9 mouse cellular contexts compared by ENCODE assay signal in genomic region chr5:21265049-21265448, GRCm38 (mm10).
DNase-seq lines count a peak whose midpoint lies in the region; ATAC-seq lines count a peak whose summit lies in the region.
"Had no signal": no experiment of that assay in that cellular context is flagged by ENCODE, and none has a peak within 500 bp of the region (broad histone marks: within the 10 kb centered on the region; RNA-seq: fewer than 3 reads in every experiment).

No protein-coding gene starts in this region.

- peaks cover 16% of the 10 kb centered on the region for H3K4me1 ChIP-seq in forebrain, embryonic 16.5 days (replicated peaks; ENCODE audit: control insufficient read depth, insufficient read depth, low read length)
- H3K4me1 ChIP-seq in hindbrain, embryonic 15.5 days (replicated peaks), result peaks cover 18% of the 10 kb centered on the region

- 7% methylated on average over 4 of the region's 4 CpGs for WGBS in forebrain, embryonic 16.5 days
- WGBS in hindbrain, embryonic 15.5 days, result 11% methylated on average over 4 of the region's 4 CpGs

- ATAC-seq in forebrain, embryonic 16.5 days, result peak; percentile 69
- peak; percentile 63; the same call in 1 of the 2 replicates for ATAC-seq in hindbrain, embryonic 15.5 days (ENCODE audit: low FRiP score, low read depth)

- peak; percentile 85 for DNase-seq in MN1 (ENCODE audit: low spot score)
- peak; percentile 57 for DNase-seq in c-Kit-positive CD71-positive TER-119-positive erythroid progenitor cells, embryonic 14.5 days (ENCODE audit: low spot score)
- DNase-seq in layer of hippocampus, postnatal 10 days (ENCODE audit: low spot score in 2 of 2), result peak; percentile 92 to 94
- peak; percentile 92 for DNase-seq in lung, postnatal 36 days
- peak; percentile 82 for DNase-seq in right cerebral cortex, adult 18-20 months
- peak; percentile 42 for DNase-seq in urinary bladder, adult 2 months (ENCODE audit: low spot score)

- no peak overlapping the region for H3K9ac ChIP-seq in forebrain, embryonic 16.5 days (replicated peaks; ENCODE audit: low read depth, low read length)
- H3K9ac ChIP-seq in hindbrain, embryonic 15.5 days, result no peak overlapping the region
- H3K9ac ChIP-seq: limb, embryonic 13.5 days had no signal

- H3K9me3 ChIP-seq in forebrain, embryonic 16.5 days (ENCODE audit: control insufficient read depth, low read length), result no peaks in the 10 kb centered on the region
- no peaks in the 10 kb centered on the region for H3K9me3 ChIP-seq in hindbrain, embryonic 15.5 days
- H3K9me3 ChIP-seq: limb, embryonic 13.5 days had no signal

- H3K27ac ChIP-seq in forebrain, embryonic 16.5 days (ENCODE audit: low read length), result no peak overlapping the region
- H3K27ac ChIP-seq in hindbrain, embryonic 15.5 days (replicated peaks), result no peak overlapping the region
- H3K27ac ChIP-seq: limb, embryonic 13.5 days had no signal

- H3K27me3 ChIP-seq in forebrain, embryonic 16.5 days (replicated peaks; ENCODE audit: control insufficient read depth, insufficient read depth, low read length), result no peaks in the 10 kb centered on the region
- no peaks in the 10 kb centered on the region for H3K27me3 ChIP-seq in hindbrain, embryonic 15.5 days
- H3K27me3 ChIP-seq: limb, embryonic 13.5 days had no signal

- H3K4me2 ChIP-seq in forebrain, embryonic 16.5 days (ENCODE audit: low read length), result no peak overlapping the region
- H3K4me2 ChIP-seq in hindbrain, embryonic 15.5 days, result no peak overlapping the region
- H3K4me2 ChIP-seq: limb, embryonic 13.5 days had no signal

- no peak overlapping the region for H3K4me3 ChIP-seq in forebrain, embryonic 16.5 days (replicated peaks; ENCODE audit: low read length)
- no peak overlapping the region for H3K4me3 ChIP-seq in hindbrain, embryonic 15.5 days
- H3K4me3 ChIP-seq: limb, embryonic 13.5 days had no signal

- no peaks in the 10 kb centered on the region for H3K36me3 ChIP-seq in forebrain, embryonic 16.5 days (ENCODE audit: control insufficient read depth, insufficient read depth)
- no peaks in the 10 kb centered on the region for H3K36me3 ChIP-seq in hindbrain, embryonic 15.5 days
- H3K36me3 ChIP-seq: limb, embryonic 13.5 days had no signal

Comparison
In these comparisons a context has a peak if more than half of its experiments do, and no peak if none do; other contexts are left out.
1. DNase-seq: peak in every context shown above with its lines; median percentile 93 in layer of hippocampus, postnatal 10 days; 92 in lung, postnatal 36 days; 85 in MN1; 82 in right cerebral cortex, adult 18-20 months; 57 in c-Kit-positive CD71-positive TER-119-positive erythroid progenitor cells, embryonic 14.5 days; 42 in urinary bladder, adult 2 months.